Mouse (Mus musculus) G1E-ER4 (cell line): ENCODE data around the gene Csrp1. TPM values are rescaled to one million over a fixed set of nuclear protein-coding genes. Genes with fewer than 3 reads are reported as not detected.

Source experiments
- GATA1 ChIP-seq: IDR thresholded peaks from one replicate; pipeline ENCODE4 v1.8.0; 2012; ENCODE audit warnings: low read length, inconsistent platforms
- polyA plus RNA-seq: library from polyadenylated mRNA; stranded (reverse); fragments of >175 nt; gene quantifications from 2 replicates; pipeline ENCODE4 v1.2.3, GENCODE M21; 2012

The Csrp1 gene
- polyA plus RNA-seq, 1 experiment: 0.29 TPM

- TF ChIP-seq GATA1: no peak
Observed at GRCm38 (mm10) chr1:135687771-135688492, 31.9 kb upstream of the Csrp1 start.

GRCm38 (mm10) chr1:135688686-135689085 is 31.2 kb upstream of the Csrp1 start:
- TF ChIP-seq GATA1: no peak

GRCm38 (mm10) chr1:135690784-135691416 is 29.0 kb upstream of the Csrp1 start:
- TF ChIP-seq GATA1: no peak

- no peak for TF ChIP-seq GATA1
Observed at GRCm38 (mm10) chr1:135691417-135691815, 28.4 kb upstream of the Csrp1 start.

- TF ChIP-seq GATA1: no peak
Observed at GRCm38 (mm10) chr1:135694181-135694580, 25.7 kb upstream of the Csrp1 start.

GRCm38 (mm10) chr1:135697462-135697861 is 22.4 kb upstream of the Csrp1 start:
- TF ChIP-seq GATA1: no peak

GRCm38 (mm10) chr1:135698046-135698445 is 21.8 kb upstream of the Csrp1 start:
- TF ChIP-seq GATA1: no peak

GRCm38 (mm10) chr1:135698451-135698921 is 21.4 kb upstream of the Csrp1 start:
- no peak for TF ChIP-seq GATA1

- TF ChIP-seq GATA1: no peak
Observed at GRCm38 (mm10) chr1:135698996-135699705, 20.7 kb upstream of the Csrp1 start.

GRCm38 (mm10) chr1:135699892-135700291 is 20.0 kb upstream of the Csrp1 start:
- no peak for TF ChIP-seq GATA1

- no peak for TF ChIP-seq GATA1
Observed at GRCm38 (mm10) chr1:135700605-135701004, 19.3 kb upstream of the Csrp1 start.

- no peak for TF ChIP-seq GATA1
Observed at GRCm38 (mm10) chr1:135701314-135701713, 18.5 kb upstream of the Csrp1 start.

GRCm38 (mm10) chr1:135702722-135703121 is 17.1 kb upstream of the Csrp1 start:
- no peak for TF ChIP-seq GATA1

- no peak for TF ChIP-seq GATA1
Observed at GRCm38 (mm10) chr1:135704317-135704821, 15.5 kb upstream of the Csrp1 start.

GRCm38 (mm10) chr1:135708369-135708768 is 11.5 kb upstream of the Csrp1 start:
- no peak for TF ChIP-seq GATA1

- TF ChIP-seq GATA1: no peak
Observed at GRCm38 (mm10) chr1:135711126-135711525, 8.7 kb upstream of the Csrp1 start.
